Mouse (Mus musculus) cerebellum, adult 8-10 months (tissue): ENCODE measurements around the gene Klhl24.
A peak's percentile ranks its signal among the peaks of the same experiment; 100 is the strongest.
"Not testable (repeated sequence)": the region's sequence is repeated elsewhere in the genome, so short reads cannot be mapped to it uniquely, and the experiment has no call there.

Experiments
- DNase-seq: peaks from one replicate; pipeline ENCODE4 v3.0.0; 2022

Klhl24 gene

GRCm38 (mm10) chr16:20097069-20097710 lies at the start of gene Klhl24:
TSS of gene Klhl24 (plus strand) at chr16:20097542.
- peak; percentile 93 for DNase-seq

- DNase-seq = no peak
Measured at GRCm38 (mm10) chr16:20052655-20053054, 44.7 kb upstream of the Klhl24 start.

DNA sequence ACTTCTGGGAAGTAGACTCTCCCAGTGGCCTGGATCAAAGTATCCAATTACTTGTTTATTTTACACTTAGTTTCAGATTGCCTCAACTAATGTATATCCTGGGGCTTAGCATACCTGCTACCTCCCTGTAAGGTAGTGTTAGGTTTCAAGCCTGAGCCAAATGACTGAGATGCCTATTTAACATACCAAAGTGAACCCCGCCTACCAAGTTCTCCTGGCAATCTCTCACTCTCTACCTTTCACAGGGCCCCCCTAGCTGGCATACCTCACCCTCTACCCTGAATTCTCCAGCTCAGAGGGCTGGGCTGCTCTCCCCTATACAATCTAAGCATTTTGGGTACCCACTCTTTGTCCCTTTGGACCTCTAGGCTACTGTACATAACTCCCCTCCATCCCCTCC lies 24.6 kb upstream of the Klhl24 start:
- DNase-seq = no peak

DNA sequence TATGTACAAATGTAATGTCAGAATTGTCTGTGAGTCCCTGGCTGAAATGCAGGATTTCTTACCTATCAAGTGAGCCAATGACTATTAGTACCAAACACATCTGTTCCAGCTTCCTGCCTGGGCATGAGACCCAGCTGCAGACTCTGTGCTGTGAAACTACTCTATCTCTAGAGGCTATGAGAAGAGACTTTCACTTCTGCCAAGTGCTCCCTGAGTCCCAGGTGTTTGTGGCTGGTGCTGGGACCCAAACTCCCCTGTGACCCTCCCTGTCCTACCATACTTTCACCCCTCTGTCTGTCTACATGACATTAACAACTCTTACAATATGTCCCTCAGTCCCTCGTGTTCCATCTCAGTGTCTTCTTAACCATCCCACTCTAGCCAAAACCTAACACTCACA lies 20.7 kb upstream of the Klhl24 start:
- no peak for DNase-seq

DNA sequence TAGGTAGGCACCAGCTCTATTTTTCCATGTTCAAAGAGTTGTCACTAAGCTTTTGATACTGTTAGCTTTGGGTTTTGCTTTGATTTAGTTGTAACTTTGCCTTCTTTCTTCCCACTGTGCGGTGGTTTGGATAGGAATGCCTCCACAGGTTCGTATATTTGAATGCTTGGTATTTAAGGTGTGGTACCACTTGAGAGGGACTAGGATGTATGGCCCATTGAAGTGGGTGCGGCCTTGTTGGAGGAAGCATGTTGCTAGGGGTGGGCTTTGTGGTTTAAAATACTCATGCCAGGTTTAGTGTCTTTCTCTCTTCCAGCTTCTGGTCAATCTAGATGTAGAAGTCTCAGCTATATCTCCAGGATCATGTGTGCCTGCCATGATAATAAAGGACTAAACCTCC lies 17.1 kb upstream of the Klhl24 start:
- no peak for DNase-seq

GRCm38 (mm10) chr16:20084623-20085022 lies 12.7 kb upstream of the Klhl24 start:
- DNase-seq = no peak

GRCm38 (mm10) chr16:20085250-20085905 lies 12.0 kb upstream of the Klhl24 start:
- no peak for DNase-seq

DNA sequence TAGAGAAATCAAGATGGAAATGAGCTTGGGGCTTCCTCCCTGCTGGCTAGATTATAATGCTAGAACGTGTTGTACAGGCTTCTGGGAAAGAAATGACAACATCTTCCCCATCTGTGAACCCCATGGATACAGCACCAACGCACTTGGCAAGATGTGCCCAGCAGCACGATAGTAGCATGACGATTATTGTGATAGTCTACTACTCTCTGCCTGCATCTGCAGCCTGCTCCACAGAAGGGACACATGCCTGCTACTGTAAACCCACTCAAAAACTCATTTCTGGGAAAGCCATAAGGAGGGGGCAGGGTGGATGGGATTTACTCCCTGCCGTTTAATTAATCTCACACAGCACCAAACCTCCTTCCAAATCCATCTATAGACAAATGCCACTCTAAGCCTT lies 10.4 kb upstream of the Klhl24 start:
- DNase-seq = no peak

DNA sequence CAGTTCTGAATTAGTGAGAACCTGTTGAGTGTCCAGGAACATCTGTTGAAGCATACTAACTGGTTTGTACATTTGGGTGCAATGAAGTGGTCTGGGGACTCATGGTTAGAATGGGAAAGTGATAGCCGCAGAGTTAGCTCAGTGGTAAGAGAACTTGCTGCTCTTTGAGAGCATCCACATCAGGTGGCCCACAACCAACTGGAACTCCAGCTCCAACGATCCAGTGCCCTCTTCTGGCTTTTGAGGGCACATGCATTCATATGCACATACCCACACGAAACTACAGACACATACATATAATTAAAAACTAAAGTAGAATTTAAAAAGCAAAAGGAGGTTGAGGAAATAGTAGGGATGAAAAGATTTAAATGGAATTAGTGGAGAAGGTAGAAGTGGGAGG lies 7.7 kb upstream of the Klhl24 start:
- DNase-seq = no peak

DNA sequence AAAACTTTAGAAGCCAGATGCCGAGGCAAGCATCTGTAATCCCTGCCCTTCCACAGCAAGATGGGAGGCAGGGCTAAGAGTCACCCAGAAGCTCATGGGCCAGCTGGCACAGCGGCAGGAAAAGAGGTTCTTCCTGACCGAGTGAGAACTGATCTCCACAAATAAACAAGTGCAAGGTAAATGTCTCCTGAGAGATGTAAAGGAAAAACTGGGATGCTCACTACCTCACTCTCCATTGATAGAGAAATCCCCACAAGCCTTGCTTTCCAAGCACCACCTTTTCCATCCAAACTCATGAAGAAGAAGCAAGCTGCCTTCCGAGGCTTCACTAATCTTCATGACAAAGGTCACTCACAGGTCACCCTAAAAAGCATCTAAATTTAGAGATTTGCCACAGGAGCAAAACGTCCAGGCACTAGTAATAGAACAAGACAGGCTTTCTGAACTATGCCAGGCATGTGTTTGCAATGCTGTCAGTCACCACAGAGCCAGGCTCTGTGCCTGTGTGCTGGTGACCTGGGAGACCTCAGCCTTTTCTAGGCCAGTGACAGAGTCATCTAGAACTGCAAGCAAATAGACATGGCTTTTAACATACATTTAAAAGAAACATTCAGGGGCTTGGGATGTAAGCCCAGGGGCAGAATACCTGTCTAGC lies 6.3 kb upstream of the Klhl24 start:
- DNase-seq = no peak

- no peak for DNase-seq
Measured at GRCm38 (mm10) chr16:20095966-20096365, 1.4 kb upstream of the Klhl24 start.

DNA sequence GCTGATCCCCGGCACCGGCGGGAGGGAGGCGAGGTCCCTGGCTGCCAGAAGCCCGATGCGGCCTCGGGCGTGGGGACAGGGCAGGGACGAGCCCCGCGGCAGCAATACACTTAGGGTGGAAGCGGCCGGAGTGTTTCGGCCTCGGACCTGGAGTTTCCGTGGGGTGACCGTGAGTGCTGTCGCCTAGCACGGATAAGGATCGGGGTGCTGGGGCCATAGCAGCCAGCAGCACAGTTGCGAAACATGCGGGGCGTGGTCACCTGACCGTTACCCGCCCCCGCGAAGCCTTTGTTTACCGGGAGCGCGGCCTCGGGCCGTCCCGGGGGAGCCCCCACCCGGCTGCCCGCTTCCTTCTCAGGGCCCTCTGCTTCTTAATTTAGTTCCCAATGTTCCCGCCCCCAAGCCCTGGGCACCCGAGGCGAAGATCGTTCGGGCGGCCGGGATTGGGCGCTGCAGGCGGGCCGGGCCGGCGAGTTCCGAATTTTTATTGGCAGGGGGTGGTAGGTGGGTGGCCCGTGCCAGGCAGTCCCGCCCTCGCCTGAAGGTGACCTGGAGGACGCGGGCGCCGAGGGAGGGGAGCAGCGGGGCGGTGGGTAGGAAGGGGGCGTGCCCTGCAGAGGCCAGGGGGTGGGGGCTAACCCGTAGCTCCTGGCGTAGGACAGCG lies 501 bp downstream of the Klhl24 start:
- peak; percentile 89 for DNase-seq

DNA sequence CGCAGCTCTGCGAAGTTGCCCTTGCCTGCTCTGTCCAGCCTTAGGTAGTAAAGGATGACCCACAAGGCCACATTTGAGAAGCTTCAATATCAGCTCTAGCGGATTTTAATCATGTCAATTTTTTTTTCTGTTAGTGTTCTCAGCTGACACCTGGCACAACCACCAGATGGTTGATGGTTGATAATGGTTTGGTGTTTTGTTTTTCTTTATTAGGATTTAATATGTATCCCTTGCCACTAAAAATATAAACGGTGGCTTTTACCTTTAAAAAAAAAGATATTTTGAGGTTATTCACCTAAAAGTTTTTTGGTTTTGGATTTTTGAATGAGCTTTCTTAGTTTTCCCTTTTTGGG lies 1.0 kb downstream of the Klhl24 start:
- no peak for DNase-seq

DNA sequence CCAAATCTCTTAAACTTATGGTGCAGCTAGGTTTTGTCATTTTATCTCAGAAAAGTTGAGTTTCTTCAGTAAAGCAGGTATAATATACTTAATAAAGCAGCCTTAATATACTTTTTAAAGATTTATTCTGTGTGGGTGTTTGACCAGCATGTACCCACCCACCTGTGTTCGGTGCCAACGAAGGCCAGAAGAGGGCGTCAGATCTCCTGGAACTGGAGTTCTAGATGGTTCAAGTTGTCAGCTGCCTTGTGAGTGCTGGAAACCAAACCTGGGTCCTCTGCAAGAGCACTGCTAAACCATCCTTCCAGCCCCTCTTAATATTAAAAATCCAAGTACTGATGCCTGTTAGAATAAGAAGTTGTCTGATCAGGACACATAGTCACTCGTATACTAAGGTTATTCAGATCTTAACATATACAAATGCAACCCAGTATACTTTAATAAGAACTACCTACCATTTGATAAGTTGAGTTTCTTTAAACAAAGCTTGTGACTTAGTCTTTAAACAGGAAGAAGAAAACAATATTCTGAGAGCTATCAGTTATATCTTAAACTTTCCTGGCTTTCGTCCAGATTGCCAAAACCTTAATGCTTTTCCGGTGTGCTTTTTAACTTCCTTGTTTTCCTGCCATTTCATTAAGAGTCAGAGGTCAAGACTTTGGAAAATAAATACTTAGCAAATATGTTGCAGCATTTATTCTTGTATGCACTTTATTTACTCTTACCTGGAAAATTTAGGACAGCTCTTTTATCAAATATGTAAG lies 1.7 kb downstream of the Klhl24 start:
- no peak for DNase-seq

- DNase-seq = no peak
Measured at GRCm38 (mm10) chr16:20106996-20107395, 9.7 kb downstream of the Klhl24 start.

- DNase-seq = no peak
Measured at GRCm38 (mm10) chr16:20108961-20109360, 11.6 kb downstream of the Klhl24 start.

- no peak for DNase-seq
Measured at GRCm38 (mm10) chr16:20112649-20113048, 15.3 kb downstream of the Klhl24 start.

- no peak for DNase-seq
Measured at GRCm38 (mm10) chr16:20116069-20116468, 18.7 kb downstream of the Klhl24 start.

- DNase-seq = not testable (repeated sequence)
Measured at GRCm38 (mm10) chr16:20126319-20126883, 29.1 kb downstream of the Klhl24 start.

- DNase-seq = no peak
Measured at GRCm38 (mm10) chr16:20130397-20130796, 33.1 kb downstream of the Klhl24 start.

- DNase-seq = peak; percentile 85
Measured at GRCm38 (mm10) chr16:20140772-20141531, 43.6 kb downstream of the Klhl24 start, which contains the start of gene Yeats2. TSS of gene Yeats2 (plus strand) at chr16:20141063.

- DNase-seq = no peak
Measured at GRCm38 (mm10) chr16:20144568-20144967, 47.2 kb downstream of the Klhl24 start.
